Mouse (Mus musculus): ENCODE measurements around the gene Mthfd1. TPM values are rescaled to one million over a fixed set of nuclear protein-coding genes. Genes with fewer than 3 reads are reported as not detected.

Gene Mthfd1
- polyA plus RNA-seq, 1 experiment from 2014 or later = 30.7 TPM

DNA sequence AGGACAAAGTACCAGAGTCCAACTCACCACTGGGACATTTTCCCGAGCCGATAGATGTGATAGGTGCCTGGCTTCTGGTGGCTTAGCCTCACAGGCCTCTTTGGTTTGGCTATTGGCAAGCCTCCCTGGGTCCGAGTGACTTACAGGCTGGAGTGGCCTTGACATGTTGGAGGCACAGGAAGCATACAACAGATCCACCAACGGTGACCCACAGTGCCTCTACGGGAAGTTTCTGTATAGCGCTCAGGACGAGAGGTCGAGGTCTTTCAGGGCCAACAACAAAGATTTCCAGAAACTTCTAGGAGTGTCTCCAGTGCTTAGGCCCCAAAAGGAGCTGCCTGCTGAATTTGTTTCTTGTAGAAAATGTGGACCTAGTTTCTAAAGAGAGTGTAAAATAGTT, 10.1 kb upstream of the Mthfd1 start:
- Histone ChIP-seq H3K27ac (no peak overlapping the region), H3K4me2 (no peak overlapping the region), H3K4me1 (no peaks in the 10 kb centered on the region), H3K9me3 (no peaks in the 10 kb centered on the region), H3K36me3 (replicated peaks) (no peaks in the 10 kb centered on the region), H3K4me3 (no peak overlapping the region), H3K9ac (no peak overlapping the region), H3K27me3 (replicated peaks) (no peaks in the 10 kb centered on the region)
- WGBS = 91% methylated on average over 8 of the region's 8 CpGs
- no peak for ATAC-seq (replicated peaks)

DNA sequence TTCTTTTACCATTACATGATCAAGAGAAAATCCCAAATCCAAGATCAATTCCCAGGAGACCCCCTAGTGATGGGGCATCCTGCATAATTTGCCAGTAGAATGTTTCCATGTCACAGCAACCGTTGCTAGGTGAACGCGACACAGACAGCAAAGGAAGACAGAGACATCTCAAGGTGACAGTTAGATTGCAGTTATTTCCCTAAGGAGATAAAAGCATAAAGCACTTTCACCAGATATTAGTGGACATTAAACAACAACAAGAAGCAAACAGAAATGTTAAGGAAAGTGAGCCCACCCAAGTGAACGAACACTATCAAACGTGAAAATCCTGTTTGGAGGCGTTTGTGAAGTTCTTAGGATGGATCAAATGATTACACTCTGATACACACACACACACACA, 8.5 kb upstream of the Mthfd1 start, which contains the start of gene Tex21:
Gene Tex21, minus strand, starts transcription at position 101 of the 400 bp plus-strand sequence.
- H3K4me3 ChIP-seq = no peak within 1 kb of the TSS
- H3K4me1 ChIP-seq = no peaks in the 10 kb centered on the region
- no peak for ATAC-seq (replicated peaks)
- no peaks in the 10 kb centered on the region for H3K27me3 ChIP-seq (replicated peaks)
- H3K9me3 ChIP-seq = no peaks in the 10 kb centered on the region
- H3K27ac ChIP-seq = no peak within 1 kb of the TSS
- H3K9ac ChIP-seq = no peak within 1 kb of the TSS
- H3K36me3 ChIP-seq (replicated peaks) = no peaks in the 10 kb centered on the region
- WGBS = 58% methylated on average over 6 of the region's 6 CpGs
- no peak within 1 kb of the TSS for H3K4me2 ChIP-seq

DNA sequence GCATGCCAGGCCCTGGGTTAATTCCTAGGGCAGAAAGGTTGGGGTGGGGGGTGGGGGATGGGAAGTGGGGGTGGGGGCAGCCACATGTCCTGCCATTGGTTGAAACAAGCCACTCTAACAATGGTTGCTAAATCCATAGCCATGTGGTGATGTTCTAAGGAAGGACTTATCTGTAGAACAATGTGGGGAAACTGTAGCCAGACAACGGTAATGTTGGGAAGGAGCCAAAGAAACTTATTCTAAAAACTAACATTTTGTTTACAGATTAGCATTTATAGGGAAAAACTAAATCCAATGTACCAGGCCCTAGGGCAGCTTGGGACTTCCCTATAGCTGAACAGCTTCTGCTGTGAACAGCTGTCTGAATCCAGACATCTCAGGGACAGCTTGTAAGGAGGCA, 2.0 kb upstream of the Mthfd1 start:
- peaks cover 21% of the 10 kb centered on the region for H3K4me1 ChIP-seq
- H3K27ac ChIP-seq = no peak overlapping the region
- no peak overlapping the region for H3K9ac ChIP-seq
- H3K27me3 ChIP-seq (replicated peaks) = no peaks in the 10 kb centered on the region
- no peaks in the 10 kb centered on the region for H3K9me3 ChIP-seq
- H3K4me3 ChIP-seq = no peak overlapping the region
- no peaks in the 10 kb centered on the region for H3K36me3 ChIP-seq (replicated peaks)
- H3K4me2 ChIP-seq = no peak overlapping the region
- ATAC-seq (replicated peaks) = no peak
- WGBS = 45% methylated on average over 1 of the region's 1 CpGs

DNA sequence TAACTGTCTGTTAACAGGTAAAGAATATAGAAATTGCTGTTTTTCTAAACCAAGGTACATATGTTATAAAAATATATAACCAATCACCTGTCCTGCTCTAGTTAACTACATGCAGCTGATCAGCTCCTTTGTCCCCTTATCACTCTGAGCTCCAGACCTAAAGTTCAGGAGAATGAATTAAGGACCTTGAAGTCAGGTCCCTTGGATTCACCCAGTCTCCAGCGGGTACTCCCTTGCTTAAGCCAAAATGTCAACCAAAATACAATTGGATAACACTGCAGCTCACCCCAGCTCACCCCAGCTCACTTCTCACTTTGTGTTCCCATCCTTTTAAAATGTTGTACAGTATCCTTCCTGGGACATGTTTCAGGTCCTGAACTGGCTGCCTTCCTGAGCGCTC, 1.5 kb upstream of the Mthfd1 start:
- no peak for ATAC-seq (replicated peaks)
- Histone ChIP-seq H3K9ac (no peak overlapping the region), H3K4me3 (no peak overlapping the region), H3K27me3 (replicated peaks) (no peaks in the 10 kb centered on the region), H3K27ac (no peak overlapping the region), H3K4me2 (no peak overlapping the region), H3K4me1 (peaks cover 21% of the 10 kb centered on the region), H3K9me3 (no peaks in the 10 kb centered on the region), H3K36me3 (replicated peaks) (no peaks in the 10 kb centered on the region)
- 84% methylated on average over 2 of the region's 2 CpGs for WGBS

DNA sequence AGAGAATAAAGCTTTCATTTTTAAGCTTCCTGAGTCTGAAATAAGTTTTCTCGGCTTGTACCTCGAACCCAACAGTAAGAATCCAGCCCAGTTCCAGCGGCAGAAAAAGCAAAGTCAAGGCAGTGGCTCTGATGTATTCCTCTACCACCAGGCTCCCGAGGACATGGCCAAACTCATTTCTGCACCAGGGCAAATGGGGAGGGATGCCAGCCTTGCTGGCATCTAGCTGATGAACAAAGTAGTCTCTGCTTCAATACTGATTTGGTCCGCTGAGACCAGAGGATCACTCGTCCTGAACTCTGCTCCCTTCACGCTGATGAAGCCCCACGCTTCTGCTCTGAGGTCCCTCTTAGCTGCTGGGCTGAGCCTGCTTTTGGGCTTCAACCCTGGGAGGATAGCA, 1.1 kb upstream of the Mthfd1 start:
- Histone ChIP-seq H3K9me3 (no peaks in the 10 kb centered on the region), H3K27ac (no peak overlapping the region), H3K4me2 (no peak overlapping the region; the same call in 1 of the 2 replicates), H3K27me3 (replicated peaks) (no peaks in the 10 kb centered on the region), H3K9ac (no peak overlapping the region), H3K4me1 (peaks cover 21% of the 10 kb centered on the region), H3K36me3 (replicated peaks) (no peaks in the 10 kb centered on the region), H3K4me3 (no peak overlapping the region)
- 80% methylated on average over 8 of the region's 8 CpGs for WGBS
- ATAC-seq (replicated peaks) = no peak

DNA sequence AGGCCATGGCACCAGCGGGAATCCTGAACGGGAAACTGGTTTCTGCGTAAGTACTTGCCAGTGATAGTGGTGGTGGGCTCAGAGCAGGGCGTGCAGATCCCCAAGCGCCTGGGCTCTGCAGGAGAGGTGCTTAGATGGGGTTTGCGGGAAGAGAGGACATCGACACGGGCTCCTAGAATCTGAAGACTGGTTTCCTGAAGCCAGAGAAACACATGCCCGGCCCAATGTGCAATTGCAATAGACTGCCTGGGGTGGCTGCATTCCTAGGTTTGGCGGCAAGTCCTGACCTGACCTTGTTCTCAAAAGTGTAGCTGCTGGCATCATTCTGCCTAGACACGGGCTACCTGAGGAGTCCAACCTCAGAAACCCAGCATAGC, 389 bp downstream of the Mthfd1 start:
- no peak for ATAC-seq (replicated peaks)
- H3K4me1 ChIP-seq = peaks cover 21% of the 10 kb centered on the region
- H3K27ac ChIP-seq = peak overlapping the region; percentile 68
- peak overlapping the region; percentile 71 for H3K9ac ChIP-seq
- H3K36me3 ChIP-seq (replicated peaks) = no peaks in the 10 kb centered on the region
- 2% methylated on average over 11 of the region's 11 CpGs for WGBS
- H3K27me3 ChIP-seq (replicated peaks) = no peaks in the 10 kb centered on the region
- no peaks in the 10 kb centered on the region for H3K9me3 ChIP-seq
- H3K4me2 ChIP-seq = peak overlapping the region; percentile 93
- peak overlapping the region; percentile 71 for H3K4me3 ChIP-seq

DNA sequence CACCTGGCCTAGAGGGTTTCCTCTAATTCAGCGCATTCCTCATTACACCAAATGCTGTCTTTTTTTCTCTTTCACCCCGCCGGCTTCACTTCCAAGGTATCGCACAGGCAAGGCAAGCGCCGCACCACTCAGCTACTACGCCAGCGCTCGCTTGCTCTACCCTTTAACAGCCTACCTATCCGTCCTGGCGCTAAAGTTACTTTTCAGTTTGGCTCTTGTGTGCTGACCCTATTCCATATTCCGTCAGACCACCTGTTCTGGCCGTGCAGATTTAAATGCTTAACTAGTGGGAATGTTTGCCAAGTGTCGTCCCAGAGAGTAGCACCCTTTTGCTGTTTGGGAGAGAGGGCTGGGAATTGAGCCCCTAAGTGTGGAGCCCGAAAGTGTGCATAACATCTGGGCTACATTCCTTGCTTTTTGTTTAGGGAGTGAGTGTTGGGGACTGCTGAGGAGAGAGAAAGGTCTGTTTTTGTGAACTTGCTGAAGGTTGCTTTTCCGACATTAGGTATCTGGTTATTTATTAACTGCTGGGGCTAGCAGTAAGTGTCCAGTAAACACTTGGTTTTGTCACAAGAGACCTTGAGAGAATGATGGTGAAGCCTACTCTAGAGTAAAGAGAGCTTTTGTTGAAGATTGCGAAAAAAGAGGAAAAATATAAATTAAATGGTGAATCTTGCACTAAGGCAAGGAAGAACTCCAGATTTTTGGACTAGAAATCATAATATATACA, 1.2 kb downstream of the Mthfd1 start:
- ATAC-seq (replicated peaks) = no peak

DNA sequence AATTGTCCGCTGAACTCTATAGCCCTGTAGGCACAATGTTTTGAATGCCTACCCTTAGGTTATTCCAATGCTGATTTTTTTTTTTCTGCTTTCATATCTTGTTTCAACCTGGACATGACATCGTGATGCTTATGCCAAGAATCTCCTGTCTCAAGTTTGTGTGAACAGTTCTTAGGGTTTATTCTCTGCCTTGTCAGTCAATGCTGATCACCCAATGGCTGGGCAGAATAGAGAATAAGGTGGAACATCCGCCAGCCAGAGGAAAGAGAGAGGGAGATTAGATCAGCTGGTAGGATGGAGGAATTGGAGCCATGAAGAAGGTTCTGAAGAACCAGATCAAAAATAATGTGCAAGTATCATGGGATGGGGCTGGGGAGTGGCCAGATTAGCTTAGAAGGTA, 5.6 kb downstream of the Mthfd1 start:
- Histone ChIP-seq H3K4me3 (no peak overlapping the region), H3K4me2 (no peak overlapping the region)
- 88% methylated on average over 3 of the region's 3 CpGs for WGBS

More for the DNA sequence above, 1.2 kb downstream of the Mthfd1 start:
- Histone ChIP-seq H3K9me3 (no peaks in the 10 kb centered on the region), H3K4me3 (peak overlapping the region; percentile 71), H3K9ac (peak overlapping the region; percentile 71), H3K36me3 (replicated peaks) (no peaks in the 10 kb centered on the region), H3K27ac (no peak overlapping the region), H3K4me1 (peaks cover 21% of the 10 kb centered on the region), H3K27me3 (replicated peaks) (no peaks in the 10 kb centered on the region), H3K4me2 (peak overlapping the region; percentile 93)
- WGBS = 8% methylated on average over 17 of the region's 17 CpGs

DNA sequence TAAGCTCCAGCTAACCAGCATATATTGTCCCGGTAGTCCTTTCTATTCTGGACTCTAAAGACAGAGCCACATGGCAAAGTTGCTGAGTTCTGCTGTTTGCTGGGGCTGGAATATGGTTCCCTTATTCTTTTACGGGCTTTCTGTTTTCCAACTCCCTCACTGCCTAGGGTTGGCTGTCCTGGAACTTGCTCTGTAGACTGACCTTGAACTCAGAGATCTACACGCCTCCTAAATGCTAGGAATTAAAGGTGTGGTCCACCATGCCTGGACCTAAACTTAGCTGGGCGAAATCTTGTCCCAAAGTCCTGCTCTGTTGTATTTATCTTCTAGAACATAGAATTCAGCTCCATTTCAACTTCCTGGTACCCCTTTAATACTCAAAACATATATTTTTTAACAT, 6.5 kb downstream of the Mthfd1 start:
- H3K9ac ChIP-seq = no peak overlapping the region
- WGBS = 91% methylated on average over 4 of the region's 4 CpGs
- H3K9me3 ChIP-seq = no peaks in the 10 kb centered on the region
- no peak for ATAC-seq (replicated peaks)
- H3K4me2 ChIP-seq = no peak overlapping the region
- H3K4me1 ChIP-seq = peaks cover 3% of the 10 kb centered on the region; the same call in 1 of the 2 replicates
- no peak overlapping the region for H3K4me3 ChIP-seq
- H3K27ac ChIP-seq = no peak overlapping the region
- H3K36me3 ChIP-seq (replicated peaks) = no peaks in the 10 kb centered on the region
- no peaks in the 10 kb centered on the region for H3K27me3 ChIP-seq (replicated peaks)

More for the DNA sequence above, 5.6 kb downstream of the Mthfd1 start:
- H3K9ac ChIP-seq = no peak overlapping the region
- no peak for ATAC-seq (replicated peaks)
- peaks cover 12% of the 10 kb centered on the region for H3K4me1 ChIP-seq
- no peaks in the 10 kb centered on the region for H3K9me3 ChIP-seq
- H3K27ac ChIP-seq = no peak overlapping the region
- no peaks in the 10 kb centered on the region for H3K36me3 ChIP-seq (replicated peaks)
- H3K27me3 ChIP-seq (replicated peaks) = no peaks in the 10 kb centered on the region

DNA sequence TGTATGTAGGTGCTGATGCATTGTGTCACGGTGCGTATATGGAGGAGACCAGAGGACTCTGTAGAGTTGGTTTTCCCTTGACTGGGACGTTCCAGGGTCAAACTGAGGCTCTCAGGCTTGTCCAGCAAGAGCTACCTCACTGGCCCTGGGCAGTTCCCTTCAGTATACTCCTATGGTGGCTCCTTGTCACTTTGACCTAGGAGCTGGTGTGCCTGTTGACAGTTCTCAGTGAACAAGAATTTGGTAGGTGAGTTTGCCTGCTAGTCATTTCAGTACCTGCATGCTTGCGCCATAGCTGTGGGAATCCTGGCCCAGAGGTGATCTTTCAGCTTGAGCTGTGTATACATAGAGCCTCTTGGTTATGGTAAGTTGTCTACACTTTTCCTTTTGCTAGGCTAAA, 7.8 kb downstream of the Mthfd1 start:
- ATAC-seq (replicated peaks) = no peak
- no peaks in the 10 kb centered on the region for H3K4me1 ChIP-seq
- WGBS = 96% methylated on average over 4 of the region's 4 CpGs
- no peak overlapping the region for H3K27ac ChIP-seq
- no peaks in the 10 kb centered on the region for H3K36me3 ChIP-seq (replicated peaks)
- no peak overlapping the region for H3K4me3 ChIP-seq
- H3K9ac ChIP-seq = no peak overlapping the region
- no peaks in the 10 kb centered on the region for H3K9me3 ChIP-seq
- no peak overlapping the region for H3K4me2 ChIP-seq
- H3K27me3 ChIP-seq (replicated peaks) = no peaks in the 10 kb centered on the region

DNA sequence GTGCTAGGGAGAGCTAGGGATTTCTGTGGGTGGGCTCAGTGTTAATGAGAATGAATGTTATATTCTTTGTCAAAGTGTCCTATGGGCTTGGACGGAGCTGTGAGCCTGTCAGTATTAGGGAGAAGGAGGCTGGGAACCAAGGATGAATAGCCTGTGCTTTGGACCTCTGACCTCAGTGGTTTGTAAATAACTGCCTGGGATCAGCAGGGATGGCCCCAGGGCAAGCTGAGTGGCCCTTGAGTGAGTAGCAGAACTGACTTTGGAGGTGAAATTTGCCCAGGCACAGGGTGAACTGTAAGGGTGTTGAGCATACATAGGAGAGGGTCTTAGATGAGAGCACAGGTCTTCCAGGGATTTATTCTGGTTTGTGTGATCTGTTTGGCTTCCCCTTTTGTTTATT, 8.8 kb downstream of the Mthfd1 start:
- H3K27ac ChIP-seq = no peak overlapping the region
- no peak overlapping the region for H3K4me2 ChIP-seq
- H3K4me1 ChIP-seq = no peaks in the 10 kb centered on the region
- WGBS = 55% methylated on average over 1 of the region's 1 CpGs
- H3K4me3 ChIP-seq = no peak overlapping the region
- no peak for ATAC-seq (replicated peaks)
- H3K27me3 ChIP-seq (replicated peaks) = no peaks in the 10 kb centered on the region
- no peaks in the 10 kb centered on the region for H3K36me3 ChIP-seq (replicated peaks)
- no peaks in the 10 kb centered on the region for H3K9me3 ChIP-seq
- H3K9ac ChIP-seq = no peak overlapping the region

DNA sequence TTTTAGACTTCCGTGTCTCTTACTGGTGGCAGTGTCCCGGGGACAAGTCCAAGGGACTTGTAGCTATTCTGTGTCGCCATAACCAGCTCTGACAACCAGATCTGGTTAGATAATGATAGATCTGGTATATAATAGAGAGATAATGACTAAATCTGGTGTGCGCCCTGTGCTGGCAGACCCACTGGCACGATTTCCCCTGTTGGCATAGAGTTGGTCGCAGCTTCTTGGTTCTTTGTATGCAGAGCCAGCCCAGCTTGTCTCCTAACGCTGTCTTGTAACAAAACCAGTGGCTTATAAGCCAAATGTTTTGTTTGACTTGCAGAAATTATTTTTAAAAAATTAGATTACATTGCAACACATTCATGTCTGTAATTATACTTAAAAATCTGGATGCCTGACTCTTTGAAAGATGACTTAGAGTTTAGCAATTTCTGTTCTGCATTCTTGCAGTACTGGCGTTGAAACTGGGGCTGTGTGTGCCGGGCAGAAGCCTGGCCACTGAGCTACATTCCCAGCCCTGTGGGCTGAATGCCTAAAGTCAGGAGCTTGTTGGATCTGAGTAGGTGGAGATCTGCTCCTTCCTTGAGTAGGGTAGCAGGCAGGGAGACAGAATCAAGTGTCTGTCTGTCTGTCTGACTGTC, 9.3 kb downstream of the Mthfd1 start:
- H3K4me3 ChIP-seq = no peak overlapping the region
- H3K9ac ChIP-seq = no peak overlapping the region
- WGBS = 76% methylated on average over 9 of the region's 9 CpGs
- no peaks in the 10 kb centered on the region for H3K27me3 ChIP-seq (replicated peaks)
- H3K4me1 ChIP-seq = no peaks in the 10 kb centered on the region
- no peak overlapping the region for H3K4me2 ChIP-seq
- no peaks in the 10 kb centered on the region for H3K36me3 ChIP-seq (replicated peaks)
- no peaks in the 10 kb centered on the region for H3K9me3 ChIP-seq
- H3K27ac ChIP-seq = peak overlapping the region; percentile 17; the same call in 1 of the 2 replicates
- no peak for ATAC-seq (replicated peaks)

DNA sequence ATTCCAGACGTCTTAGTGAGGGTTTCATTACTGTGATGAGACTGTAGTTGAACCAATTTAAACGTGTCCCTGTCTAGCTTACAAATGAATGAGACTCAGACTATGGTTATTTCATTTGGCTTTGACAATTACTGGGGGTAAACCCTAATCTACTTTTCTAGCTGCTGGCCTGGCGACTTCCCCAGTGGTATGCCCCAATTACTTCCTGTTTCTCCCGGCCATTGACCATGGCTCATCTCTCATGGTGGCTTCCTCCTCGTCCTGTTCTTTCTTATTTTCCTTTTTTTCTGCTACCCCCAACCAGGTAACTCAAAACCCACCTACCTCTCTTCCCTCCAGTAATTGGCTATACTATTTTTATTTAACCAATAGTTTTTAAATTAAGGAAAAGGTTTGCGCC, 9.9 kb downstream of the Mthfd1 start:
- H3K4me3 ChIP-seq = no peak overlapping the region
- no peaks in the 10 kb centered on the region for H3K4me1 ChIP-seq
- ATAC-seq (replicated peaks) = no peak
- no peaks in the 10 kb centered on the region for H3K9me3 ChIP-seq
- H3K27me3 ChIP-seq (replicated peaks) = no peaks in the 10 kb centered on the region
- no peak overlapping the region for H3K9ac ChIP-seq
- peak overlapping the region; percentile 17; the same call in 1 of the 2 replicates for H3K27ac ChIP-seq
- WGBS = 85% methylated on average over 6 of the region's 6 CpGs
- H3K36me3 ChIP-seq (replicated peaks) = no peaks in the 10 kb centered on the region
- H3K4me2 ChIP-seq = no peak overlapping the region

Data from midbrain, embryonic 15.5 days (tissue).